Mouse (Mus musculus) cerebellum, adult (tissue): ENCODE results near the gene Hexim2.

Experiments used
- ATAC-seq: cut with Nextera tagmentation; 2 replicates; pipeline ENCODE4 v1.9.2; 2017; ENCODE audit warnings: mild to moderate bottlenecking, moderate library complexity, mixed read lengths; ENCODE audit not compliant: insufficient number of reproducible peaks, low FRiP score, low TSS enrichment

Hexim2 gene

DNA sequence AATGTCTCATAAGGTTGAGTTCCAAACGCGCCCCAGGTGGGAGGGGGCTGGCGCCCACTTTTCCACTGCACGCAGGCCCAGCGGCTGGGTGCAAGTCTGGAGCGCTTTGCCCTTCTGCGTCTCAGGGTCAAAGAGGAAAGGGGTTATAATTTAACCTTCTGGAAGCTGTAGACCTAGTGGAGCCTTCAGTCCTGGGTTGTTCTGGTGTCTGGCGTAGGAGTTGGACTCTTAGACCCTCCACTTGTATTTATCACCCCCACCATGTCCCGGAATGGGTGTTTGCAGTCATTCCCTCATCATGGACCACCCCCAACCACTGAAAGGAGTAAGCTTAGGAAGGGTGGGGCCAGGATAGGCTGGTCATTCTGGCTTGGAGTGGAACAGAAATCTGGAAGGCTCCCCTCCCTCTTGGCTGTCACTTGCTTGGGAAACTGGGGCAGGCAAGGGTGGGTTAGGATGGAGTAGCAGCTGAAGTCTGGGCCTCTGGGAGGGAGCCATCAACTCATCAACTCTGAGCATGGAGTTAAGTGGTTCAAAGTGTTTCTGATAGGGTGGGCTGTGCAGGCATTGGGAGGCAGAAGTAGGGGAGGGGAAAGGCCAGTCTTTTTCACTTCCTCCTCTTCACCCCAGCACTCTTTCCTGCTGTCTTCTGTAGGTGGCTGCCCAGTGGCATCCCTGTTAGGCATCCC, 39.6 kb downstream of the Hexim2 start:
- no peak for ATAC-seq

DNA sequence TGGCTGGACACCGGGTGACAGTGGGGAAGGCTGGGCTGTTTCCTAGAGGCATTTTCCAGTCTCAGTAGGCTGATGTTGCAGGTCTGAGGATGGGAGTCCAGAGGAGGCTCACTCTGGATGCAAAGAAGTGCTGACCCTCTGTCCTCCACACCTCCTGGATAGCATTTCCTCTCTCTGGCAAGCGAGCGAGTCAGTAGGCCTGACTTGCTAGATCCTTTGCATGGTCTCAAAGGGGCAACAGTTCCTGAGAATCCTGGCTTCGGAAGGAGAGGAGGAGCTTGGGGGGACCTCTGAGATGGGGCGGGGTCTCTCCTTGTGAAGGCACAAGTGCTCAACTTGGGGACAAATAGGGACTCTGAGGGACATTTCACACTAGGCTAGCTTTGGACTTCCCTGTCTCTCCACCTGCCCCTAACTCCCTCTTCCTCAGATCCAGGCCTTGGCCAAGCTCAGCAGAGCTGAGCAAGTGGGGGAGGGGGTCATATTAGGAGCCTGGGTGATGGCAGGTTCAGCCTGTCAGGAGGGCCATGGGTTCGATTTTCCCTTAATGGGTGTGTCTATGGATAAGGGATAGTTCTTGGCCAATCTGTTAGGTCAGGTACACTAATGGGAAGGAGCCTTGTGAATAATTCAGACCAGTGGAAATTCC, 40.3 kb downstream of the Hexim2 start:
- no peak for ATAC-seq

DNA sequence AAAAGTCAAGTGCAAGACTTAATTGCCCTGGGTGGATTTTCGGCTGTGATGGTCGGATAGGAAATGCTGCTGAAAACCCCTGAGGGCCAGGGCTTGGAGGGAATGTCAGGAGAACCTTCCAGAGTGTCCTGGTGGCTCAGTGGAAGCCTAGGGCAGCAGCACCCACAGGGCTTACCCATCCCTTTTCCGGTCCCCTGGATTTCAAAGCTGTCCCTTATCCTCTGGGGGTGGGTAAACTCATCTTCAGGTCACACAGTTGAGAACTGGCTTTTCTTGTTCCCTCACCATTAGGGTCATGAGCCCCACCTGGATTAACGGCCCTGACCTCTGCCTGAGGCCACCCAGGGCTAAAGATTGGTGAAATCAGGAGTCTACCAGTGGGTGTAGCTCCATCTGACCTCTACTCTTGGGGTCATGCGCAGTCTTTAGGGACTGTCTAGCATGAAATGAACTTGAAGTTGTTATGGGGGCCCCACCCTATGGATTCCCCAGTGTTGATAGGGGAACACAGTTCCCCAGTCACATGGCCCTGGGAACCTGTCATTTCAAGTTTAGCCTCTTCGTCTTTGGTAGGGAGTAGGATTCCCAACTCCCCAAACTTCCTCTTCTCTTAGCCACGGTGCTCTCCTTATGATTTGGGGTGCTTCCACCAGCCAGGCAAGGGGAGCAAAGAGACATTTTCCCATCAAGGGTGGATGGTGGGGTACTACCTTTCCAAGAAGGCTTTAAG, 41.0 kb downstream of the Hexim2 start:
- ATAC-seq: no peak

GRCm38 (mm10) chr11:103173771-103174344, 41.6 kb downstream of the Hexim2 start:
- ATAC-seq: no peak

DNA sequence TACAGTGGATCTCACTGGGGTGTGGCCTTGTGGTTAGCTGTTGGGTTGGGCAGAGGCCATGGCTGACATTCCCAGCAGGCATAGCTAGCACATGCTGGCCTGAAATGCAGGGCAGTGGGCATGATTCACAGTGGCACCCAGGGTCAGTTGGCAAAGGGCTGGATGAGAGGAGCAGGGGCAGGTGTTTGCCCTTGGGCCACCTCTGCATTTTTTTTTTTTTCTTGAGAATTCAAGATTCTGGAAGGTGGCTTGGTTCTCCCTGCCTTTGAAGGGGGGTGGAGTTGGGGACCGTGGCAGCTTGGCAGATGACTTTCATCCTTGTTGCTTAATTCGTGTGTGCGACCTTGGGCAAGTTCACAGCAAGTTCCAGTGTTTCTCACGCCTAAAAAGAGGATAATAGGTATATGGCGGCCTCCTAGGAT, 42.2 kb downstream of the Hexim2 start:
- no peak for ATAC-seq

DNA sequence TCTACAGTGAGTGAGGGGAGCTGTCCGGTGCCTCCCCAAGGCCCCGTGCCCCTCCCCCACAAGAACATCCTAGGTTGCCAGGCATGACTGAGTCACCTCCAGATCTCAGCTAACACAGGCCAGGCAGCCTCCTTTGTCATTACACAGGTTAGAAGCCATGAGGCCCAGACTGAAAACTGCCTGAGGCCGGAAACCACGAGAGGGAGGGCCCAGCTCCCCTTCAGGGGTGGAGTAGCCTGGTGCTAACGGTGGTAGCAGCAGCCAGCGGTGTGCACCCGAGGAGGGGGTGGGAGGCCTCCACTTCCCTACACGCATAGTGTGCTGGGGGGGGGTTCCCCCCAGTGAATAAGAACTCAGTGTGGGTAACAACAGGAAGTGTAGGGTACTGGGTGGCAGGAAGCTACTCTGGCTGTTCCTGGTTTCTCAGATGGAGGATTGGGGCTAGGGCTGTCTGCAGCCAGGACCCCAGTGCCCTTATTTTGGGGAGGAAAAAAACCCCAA, 42.7 kb downstream of the Hexim2 start:
- no peak for ATAC-seq

GRCm38 (mm10) chr11:103175688-103176442, 43.6 kb downstream of the Hexim2 start:
- no peak for ATAC-seq

DNA sequence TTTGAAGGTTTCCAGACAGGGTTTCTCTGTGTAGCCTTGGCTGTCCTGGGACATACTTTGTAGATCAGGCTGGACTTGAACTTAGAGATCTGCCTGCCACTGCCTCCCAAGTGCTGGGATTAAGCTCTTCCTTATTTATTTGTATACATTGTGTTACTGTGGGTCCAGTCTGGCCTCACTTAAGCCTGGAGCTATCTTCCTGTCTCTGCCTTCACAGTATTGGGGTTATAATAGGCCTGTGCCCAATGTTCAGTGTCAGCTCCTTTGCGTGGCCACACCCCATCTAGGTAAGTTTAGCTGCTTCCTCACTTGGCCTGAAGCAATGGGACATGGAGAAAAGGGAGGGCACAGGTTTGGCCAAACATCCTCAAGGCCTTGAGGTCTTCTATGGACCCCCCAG, 44.3 kb downstream of the Hexim2 start:
- ATAC-seq: no peak

DNA sequence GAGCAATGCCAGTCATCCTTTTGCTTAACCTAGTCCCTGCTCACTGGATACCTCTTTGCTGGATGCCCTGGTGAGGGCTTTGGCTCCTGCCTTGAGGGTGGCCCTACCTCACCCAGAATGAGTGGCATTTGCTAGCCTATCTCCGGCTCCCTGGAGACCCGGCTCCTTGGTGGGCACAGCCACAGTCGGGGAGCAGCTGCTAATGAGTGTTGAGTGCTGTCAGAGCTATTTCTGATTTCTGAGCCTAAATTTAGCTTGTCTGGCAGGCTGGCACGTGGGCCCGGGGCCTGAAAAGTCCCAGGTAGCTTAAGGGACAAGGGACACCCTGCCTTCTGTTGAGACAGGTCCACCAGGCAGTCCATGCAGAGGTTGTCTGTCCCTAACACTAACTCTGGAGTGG, 45.0 kb downstream of the Hexim2 start:
- ATAC-seq: no peak

DNA sequence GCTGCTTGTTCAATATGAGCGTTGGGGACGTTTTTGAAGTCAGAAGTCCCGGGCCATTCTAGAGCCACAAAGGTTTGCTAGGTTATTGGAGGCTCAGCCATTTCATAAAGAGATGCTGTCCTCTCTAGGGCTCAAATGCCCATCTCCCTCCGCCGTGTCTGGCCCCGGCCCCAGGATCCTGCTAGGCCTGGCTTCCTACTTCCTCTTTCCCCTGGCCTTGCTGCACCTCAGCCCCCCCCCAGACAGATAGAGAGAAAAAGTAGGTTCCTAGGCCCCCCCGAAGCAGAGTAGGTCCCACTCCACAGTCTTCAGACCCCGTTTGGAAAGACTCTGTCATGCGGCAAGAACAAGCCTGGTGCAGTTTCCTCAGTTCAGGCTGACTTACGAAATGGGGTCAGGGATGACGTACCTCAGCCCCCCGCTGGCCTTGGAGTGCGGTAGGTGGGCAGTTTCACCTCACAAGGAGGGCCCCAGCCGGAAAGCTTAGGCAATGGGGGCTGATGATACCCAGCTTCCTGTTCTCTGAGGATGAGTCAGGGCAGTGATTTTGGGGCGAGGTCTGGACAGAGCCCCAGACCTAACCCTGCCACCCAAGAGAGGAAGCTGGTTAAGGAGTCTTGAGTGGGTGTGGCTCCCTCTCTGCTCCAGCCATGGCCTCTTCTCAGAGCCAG, 45.7 kb downstream of the Hexim2 start:
- no peak for ATAC-seq

GRCm38 (mm10) chr11:103178748-103179147, 46.5 kb downstream of the Hexim2 start:
- ATAC-seq: no peak

- no peak for ATAC-seq
These were observed 48.2 kb downstream of the Hexim2 start for GRCm38 (mm10) chr11:103180426-103180825.

DNA sequence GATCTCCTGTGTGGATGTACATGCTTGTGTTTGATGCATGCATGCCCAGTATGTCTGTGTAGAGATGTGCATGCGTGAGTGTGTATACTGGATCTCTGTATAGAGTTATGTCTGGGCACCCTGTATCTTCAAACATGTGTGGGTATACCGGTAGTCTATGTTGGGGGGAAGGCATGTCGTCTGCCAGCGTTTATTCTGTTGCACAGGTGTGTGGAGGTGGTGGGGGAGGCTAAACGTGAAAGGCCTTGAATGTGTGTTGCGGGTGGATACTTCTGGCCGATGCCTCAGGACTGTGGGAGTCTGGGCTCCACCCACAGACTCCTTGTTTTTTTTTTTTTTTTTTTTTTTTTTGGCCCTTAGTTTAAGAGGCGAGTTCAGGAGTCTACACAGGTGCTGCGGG, 49.1 kb downstream of the Hexim2 start:
- ATAC-seq: no peak

DNA sequence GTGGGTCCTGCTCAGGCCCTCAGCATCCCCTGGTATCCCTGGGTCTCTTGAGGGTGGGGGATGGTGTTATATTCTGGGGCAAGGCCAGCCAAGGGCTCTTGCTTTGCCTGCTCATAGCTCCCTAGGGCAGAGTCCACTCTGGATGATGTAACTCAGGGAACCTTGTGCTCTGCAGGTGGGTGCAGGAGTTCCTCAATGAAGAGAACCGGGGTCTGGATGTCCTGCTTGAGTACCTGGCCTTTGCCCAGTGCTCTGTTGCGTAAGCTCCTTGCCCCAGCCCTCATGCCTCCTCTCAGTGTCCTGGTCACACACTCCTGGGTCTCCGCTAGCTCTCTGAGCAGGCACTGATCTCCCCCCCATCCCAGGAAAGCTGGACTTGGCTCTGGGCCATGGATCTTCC, 49.7 kb downstream of the Hexim2 start:
- no peak for ATAC-seq

- no peak for ATAC-seq
These were observed 52.7 kb downstream of the Hexim2 start for GRCm38 (mm10) chr11:103184891-103185290.
